In the genomic region with DNA sequence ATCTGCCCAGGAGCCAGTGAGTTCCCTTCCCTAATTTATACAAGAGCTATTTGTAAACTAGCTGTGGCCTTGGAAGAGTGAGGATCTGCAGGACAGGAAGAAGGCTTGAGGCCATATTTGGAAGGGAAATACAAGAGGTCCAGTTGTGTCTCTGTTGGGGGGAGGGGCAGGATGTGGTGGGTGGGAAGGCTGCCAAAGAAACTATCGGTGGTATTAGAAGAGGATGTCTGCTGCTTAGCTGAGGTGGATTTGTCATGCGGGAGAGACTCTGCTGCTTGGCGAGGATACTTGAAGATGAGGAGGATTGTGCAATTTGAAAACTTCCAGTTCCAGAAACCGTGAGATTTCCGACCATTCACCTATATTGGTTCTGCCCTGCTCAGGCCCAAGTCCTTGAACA, we compare ENCODE assay signal across 9 mouse cellular contexts.
DNase-seq lines count a peak whose midpoint lies in the region; ATAC-seq and TF ChIP-seq lines count a peak whose summit lies in the region.
"Had no signal": no experiment of that assay in that cellular context is flagged by ENCODE, and none has a peak within 500 bp of the region (broad histone marks: within the 10 kb centered on the region; RNA-seq: fewer than 3 reads in every experiment).

No protein-coding gene starts in this region.

- no peak overlapping the region for H3K4me3 ChIP-seq in heart, embryonic 15.5 days
- H3K4me3 ChIP-seq in liver, adult 2 months (ENCODE audit: insufficient read depth, low read depth, low read length): no peak overlapping the region
- no peak overlapping the region for H3K4me3 ChIP-seq in cerebellum, adult 2 months (replicated peaks; ENCODE audit: insufficient read depth, low read depth, low read length)
- H3K4me3 ChIP-seq: megakaryocyte, embryonic 14.5 days had no signal

- peak overlapping the region; percentile 69 for H3K27ac ChIP-seq in heart, embryonic 15.5 days
- H3K27ac ChIP-seq in liver, adult 2 months (replicated peaks; ENCODE audit: insufficient read depth, low read depth, low read length): peak overlapping the region; percentile 88
- H3K27ac ChIP-seq in cerebellum, adult 2 months (ENCODE audit: insufficient read depth, low read length): no peak overlapping the region

- TF ChIP-seq POLR2A in liver, adult 2 months (IDR thresholded peaks at IDR 0.05; ENCODE audit: extremely low read depth, insufficient read depth, low read length): no peak
- no peak for TF ChIP-seq POLR2A in cerebellum, adult 2 months (IDR thresholded peaks at IDR 0.05; ENCODE audit: borderline replicate concordance, insufficient read depth, low read length)

- ATAC-seq in CD4-positive, CD25-positive, alpha-beta regulatory T cell, adult 4 months: peak; percentile 82
- ATAC-seq in heart, embryonic 15.5 days (replicated peaks; ENCODE audit: insufficient number of reproducible peaks, insufficient read depth, low FRiP score, low read depth): no peak; the same call in 1 of the 2 replicates

- 23% methylated on average over 5 of the region's 5 CpGs for WGBS in heart, embryonic 15.5 days
- WGBS in liver, adult 2 months: 52% methylated on average over 5 of the region's 5 CpGs
- 49% methylated on average over 5 of the region's 5 CpGs for WGBS in cerebellum, adult 2 months

- no peaks in the 10 kb centered on the region for H3K79me2 ChIP-seq in liver, adult 2 months (ENCODE audit: control insufficient read depth, insufficient read depth, low read length)

- DNase-seq in 3T3-L1 (ENCODE audit: low read depth, low spot score): peak; percentile 63
- DNase-seq in liver, adult 2 months (ENCODE audit: extremely low read depth, low read depth, low spot score): peak; percentile 28
- no peak for DNase-seq in spleen, adult 18-20 months
- no peak for DNase-seq in thymus, postnatal 4 days
- DNase-seq in cerebellum, adult 2 months: no peak
- no peak for DNase-seq in spleen, postnatal 14 days (ENCODE audit: low spot score in 2 of 2)

- no peaks in the 10 kb centered on the region for H3K36me3 ChIP-seq in heart, embryonic 15.5 days
- no peaks in the 10 kb centered on the region for H3K36me3 ChIP-seq in liver, adult 2 months (ENCODE audit: control insufficient read depth, insufficient read depth, low read length)

- H3K27me3 ChIP-seq in heart, embryonic 15.5 days: no peaks in the 10 kb centered on the region
- no peaks in the 10 kb centered on the region for H3K27me3 ChIP-seq in liver, adult 2 months (ENCODE audit: control insufficient read depth, insufficient read depth, low read length)
- H3K27me3 ChIP-seq in cerebellum, adult 2 months (ENCODE audit: control insufficient read depth, insufficient read depth, low read length): no peaks in the 10 kb centered on the region
- H3K27me3 ChIP-seq: megakaryocyte, embryonic 14.5 days had no signal

- H3K4me1 ChIP-seq in heart, embryonic 15.5 days (replicated peaks): peaks cover 33% of the 10 kb centered on the region
- H3K4me1 ChIP-seq in liver, adult 2 months (ENCODE audit: control insufficient read depth, insufficient read depth, low read length): peaks cover 4% of the 10 kb centered on the region; the same call in 1 of the 2 replicates
- peaks cover 4% of the 10 kb centered on the region; the same call in 1 of the 2 replicates for H3K4me1 ChIP-seq in cerebellum, adult 2 months (ENCODE audit: control insufficient read depth, insufficient read depth, low read length)

- no peak overlapping the region for H3K4me2 ChIP-seq in heart, embryonic 15.5 days

- TF ChIP-seq CTCF in liver, adult 2 months (IDR thresholded peaks at IDR 0.05; ENCODE audit: low read depth, low read length): no peak
- TF ChIP-seq CTCF in cerebellum, adult 2 months (IDR thresholded peaks at IDR 0.05; ENCODE audit: borderline replicate concordance, insufficient read depth, low read depth, low read length): no peak

- no peaks in the 10 kb centered on the region for H3K9me3 ChIP-seq in heart, embryonic 15.5 days (replicated peaks)
- H3K9me3 ChIP-seq: megakaryocyte, embryonic 14.5 days had no signal

- H3K9ac ChIP-seq in heart, embryonic 15.5 days: no peak overlapping the region
- H3K9ac ChIP-seq in liver, adult 2 months (ENCODE audit: low read depth, low read length): no peak overlapping the region

Comparison
In these comparisons a context has a peak if more than half of its experiments do, and no peak if none do; other contexts are left out.
1. DNase-seq: peak in 3T3-L1 (single experiment) and liver, adult 2 months (single experiment); none in spleen, adult 18-20 months (0 of 2), thymus, postnatal 4 days (single experiment), cerebellum, adult 2 months (0 of 2) and spleen, postnatal 14 days (0 of 2).